18 mouse cellular contexts compared by ENCODE assay signal in genomic region chr16:93272636-93273035, GRCm38 (mm10).
A peak's percentile ranks its signal among the peaks of the same experiment; 100 is the strongest.
DNase-seq lines count a peak whose midpoint lies in the region; ATAC-seq and TF ChIP-seq lines count a peak whose summit lies in the region.
"Had no signal": no experiment of that assay in that cellular context is flagged by ENCODE, and none has a peak within 500 bp of the region (broad histone marks: within the 10 kb centered on the region; RNA-seq: fewer than 3 reads in every experiment).

No protein-coding gene starts in this region.

- intact Hi-C loops in left cerebral cortex, postnatal 36 days (cut with DNase I) = no loop called here

- WGBS in hindbrain, embryonic 14.5 days = 73% methylated on average over 8 of the region's 8 CpGs
- 80% methylated on average over 8 of the region's 8 CpGs for WGBS in hindbrain, embryonic 11.5 days
- WGBS in embryonic facial prominence, embryonic 14.5 days = 32% methylated on average over 8 of the region's 8 CpGs
- 35% methylated on average over 8 of the region's 8 CpGs for WGBS in stomach, postnatal 0 days

- H3K27me3 ChIP-seq in hindbrain, embryonic 14.5 days (ENCODE audit: control insufficient read depth, insufficient read depth, low read length) = no peaks in the 10 kb centered on the region
- no peaks in the 10 kb centered on the region for H3K27me3 ChIP-seq in hindbrain, embryonic 11.5 days (ENCODE audit: control insufficient read depth, insufficient read depth, low read length)
- H3K27me3 ChIP-seq in megakaryocyte, embryonic 14.5 days (replicated peaks) = peaks cover 19% of the 10 kb centered on the region
- no peaks in the 10 kb centered on the region; the same call in 1 of the 2 replicates for H3K27me3 ChIP-seq in embryonic facial prominence, embryonic 14.5 days (replicated peaks; ENCODE audit: control insufficient read depth, insufficient read depth, low read length)
- no peaks in the 10 kb centered on the region for H3K27me3 ChIP-seq in stomach, postnatal 0 days (ENCODE audit: control insufficient read depth, insufficient read depth, low read length)
- H3K27me3 ChIP-seq: forebrain, embryonic 15.5 days; lung, embryonic 15.5 days; neural tube, embryonic 12.5 days had no signal

- no peak overlapping the region for H3K27ac ChIP-seq in hindbrain, embryonic 14.5 days
- no peak overlapping the region for H3K27ac ChIP-seq in hindbrain, embryonic 11.5 days (ENCODE audit: low read depth, low read length)
- no peak overlapping the region for H3K27ac ChIP-seq in embryonic facial prominence, embryonic 14.5 days (replicated peaks; ENCODE audit: low read depth, low read length)
- H3K27ac ChIP-seq in stomach, postnatal 0 days (replicated peaks) = no peak overlapping the region
- H3K27ac ChIP-seq: forebrain, embryonic 15.5 days; limb, embryonic 15.5 days; lung, embryonic 15.5 days; neural tube, embryonic 12.5 days had no signal

- no peak for ATAC-seq in hindbrain, embryonic 14.5 days (ENCODE audit: low FRiP score)
- ATAC-seq in hindbrain, embryonic 11.5 days (ENCODE audit: low FRiP score) = no peak
- no peak for ATAC-seq in megakaryocyte, adult 5-6 weeks (ENCODE audit: poor library complexity, severe bottlenecking)
- no peak for ATAC-seq in embryonic facial prominence, embryonic 14.5 days (ENCODE audit: low read depth)
- no peak for ATAC-seq in stomach, postnatal 0 days (ENCODE audit: low FRiP score, low TSS enrichment)
- ATAC-seq: forebrain, embryonic 15.5 days; inflammation-experienced regulatory T-cells, adult 6 months had no signal

- H3K9me3 ChIP-seq in hindbrain, embryonic 14.5 days (ENCODE audit: control insufficient read depth, low read length) = no peaks in the 10 kb centered on the region
- H3K9me3 ChIP-seq in hindbrain, embryonic 11.5 days (ENCODE audit: control insufficient read depth, low read length) = no peaks in the 10 kb centered on the region
- H3K9me3 ChIP-seq in megakaryocyte, embryonic 14.5 days = peaks cover 14% of the 10 kb centered on the region
- H3K9me3 ChIP-seq in embryonic facial prominence, embryonic 14.5 days (ENCODE audit: control insufficient read depth, low read length) = no peaks in the 10 kb centered on the region
- no peaks in the 10 kb centered on the region for H3K9me3 ChIP-seq in stomach, postnatal 0 days (ENCODE audit: control insufficient read depth, low read length)
- H3K9me3 ChIP-seq: forebrain, embryonic 15.5 days; limb, embryonic 15.5 days; lung, embryonic 15.5 days; neural tube, embryonic 12.5 days had no signal

- no peaks in the 10 kb centered on the region for H3K36me3 ChIP-seq in hindbrain, embryonic 14.5 days (replicated peaks; ENCODE audit: control insufficient read depth, insufficient read depth)
- H3K36me3 ChIP-seq in hindbrain, embryonic 11.5 days (ENCODE audit: control insufficient read depth, insufficient read depth, low read length) = no peaks in the 10 kb centered on the region
- H3K36me3 ChIP-seq in megakaryocyte, embryonic 14.5 days (replicated peaks; ENCODE audit: low read length) = no peaks in the 10 kb centered on the region
- no peaks in the 10 kb centered on the region for H3K36me3 ChIP-seq in embryonic facial prominence, embryonic 14.5 days (ENCODE audit: control insufficient read depth, insufficient read depth, low read length)
- H3K36me3 ChIP-seq in stomach, postnatal 0 days (ENCODE audit: control insufficient read depth, insufficient read depth, low read length) = no peaks in the 10 kb centered on the region
- H3K36me3 ChIP-seq: forebrain, embryonic 15.5 days; limb, embryonic 15.5 days; lung, embryonic 15.5 days; neural tube, embryonic 12.5 days had no signal

- TF ChIP-seq EP300 in stomach, postnatal 0 days (optimal IDR thresholded peaks at IDR 0.05) = no peak

- 0 out of 2 replicates have a peak, but pooled peaks cover 9% of the 10 kb centered on the region for H3K4me1 ChIP-seq in hindbrain, embryonic 14.5 days (replicated peaks; ENCODE audit: control insufficient read depth, insufficient read depth, low read length)
- H3K4me1 ChIP-seq in hindbrain, embryonic 11.5 days (replicated peaks; ENCODE audit: control insufficient read depth, insufficient read depth, low read length) = no peaks in the 10 kb centered on the region
- H3K4me1 ChIP-seq in megakaryocyte, embryonic 14.5 days = peaks cover 24% of the 10 kb centered on the region
- H3K4me1 ChIP-seq in embryonic facial prominence, embryonic 14.5 days (ENCODE audit: control insufficient read depth, insufficient read depth, low read length) = peaks cover 8% of the 10 kb centered on the region; the same call in 1 of the 2 replicates
- H3K4me1 ChIP-seq in stomach, postnatal 0 days (replicated peaks; ENCODE audit: control insufficient read depth, insufficient read depth) = no peaks in the 10 kb centered on the region
- H3K4me1 ChIP-seq: forebrain, embryonic 15.5 days; limb, embryonic 15.5 days; lung, embryonic 15.5 days had no signal

- no peak overlapping the region for H3K4me3 ChIP-seq in hindbrain, embryonic 14.5 days (replicated peaks; ENCODE audit: low read length)
- no peak overlapping the region for H3K4me3 ChIP-seq in hindbrain, embryonic 11.5 days (ENCODE audit: low read depth, low read length)
- peak overlapping the region; percentile 70 for H3K4me3 ChIP-seq in megakaryocyte, embryonic 14.5 days (replicated peaks)
- H3K4me3 ChIP-seq in embryonic facial prominence, embryonic 14.5 days (ENCODE audit: low read depth, low read length) = no peak overlapping the region
- no peak overlapping the region for H3K4me3 ChIP-seq in stomach, postnatal 0 days (ENCODE audit: low read depth, low read length)
- H3K4me3 ChIP-seq: erythroblast, embryonic 14.5 days; forebrain, embryonic 15.5 days; limb, embryonic 15.5 days; lung, embryonic 15.5 days; neural tube, embryonic 12.5 days had no signal

- TF ChIP-seq CTCF in stomach, postnatal 0 days (IDR thresholded peaks at IDR 0.05; ENCODE audit: low read depth) = no peak

- DNase-seq in hindbrain, embryonic 14.5 days (ENCODE audit: low spot score) = no peak
- DNase-seq in hindbrain, embryonic 11.5 days (ENCODE audit: low spot score) = no peak
- no peak for DNase-seq in embryonic facial prominence, embryonic 14.5 days (ENCODE audit: low spot score)
- peak; percentile 15 for DNase-seq in stomach, postnatal 0 days (ENCODE audit: low spot score)
- DNase-seq in left cerebral cortex, postnatal 36 days (ENCODE audit: low spot score in 2 of 2) = no peak
- DNase-seq: B cell, adult 2 months; cerebellum, postnatal 25 days; heart, adult 11 months; layer of hippocampus, postnatal 36 days; thymus, postnatal 14 days had no signal

- peak overlapping the region; percentile 17; the same call in 1 of the 2 replicates for H3K4me2 ChIP-seq in hindbrain, embryonic 14.5 days (replicated peaks)
- H3K4me2 ChIP-seq in hindbrain, embryonic 11.5 days (replicated peaks; ENCODE audit: low read depth, low read length) = no peak overlapping the region
- H3K4me2 ChIP-seq in embryonic facial prominence, embryonic 14.5 days (ENCODE audit: low read depth, low read length) = peak overlapping the region; percentile 32
- no peak overlapping the region for H3K4me2 ChIP-seq in stomach, postnatal 0 days (replicated peaks; ENCODE audit: low read depth)
- H3K4me2 ChIP-seq: forebrain, embryonic 15.5 days; limb, embryonic 15.5 days; lung, embryonic 15.5 days; neural tube, embryonic 12.5 days had no signal

- H3K9ac ChIP-seq in hindbrain, embryonic 14.5 days = no peak overlapping the region
- H3K9ac ChIP-seq in hindbrain, embryonic 11.5 days (ENCODE audit: low read depth, low read length) = no peak overlapping the region
- no peak overlapping the region for H3K9ac ChIP-seq in embryonic facial prominence, embryonic 14.5 days (ENCODE audit: low read depth, low read length)
- no peak overlapping the region for H3K9ac ChIP-seq in stomach, postnatal 0 days (ENCODE audit: low read length)
- H3K9ac ChIP-seq: forebrain, embryonic 15.5 days; limb, embryonic 15.5 days; lung, embryonic 15.5 days; neural tube, embryonic 12.5 days had no signal

Comparison
In these comparisons a context has a peak if more than half of its experiments do, and no peak if none do; other contexts are left out.
1. H3K4me2 ChIP-seq: peak in hindbrain, embryonic 14.5 days (single experiment) and embryonic facial prominence, embryonic 14.5 days (single experiment); none in hindbrain, embryonic 11.5 days (single experiment) and stomach, postnatal 0 days (single experiment).